Mouse (Mus musculus): ENCODE data around the gene Kcnrg.
A peak's percentile ranks its signal among the peaks of the same experiment; 100 is the strongest.
"Not testable (repeated sequence)": the region's sequence is repeated elsewhere in the genome, so short reads cannot be mapped to it uniquely, and the experiment has no call there.

Kcnrg gene

DNA sequence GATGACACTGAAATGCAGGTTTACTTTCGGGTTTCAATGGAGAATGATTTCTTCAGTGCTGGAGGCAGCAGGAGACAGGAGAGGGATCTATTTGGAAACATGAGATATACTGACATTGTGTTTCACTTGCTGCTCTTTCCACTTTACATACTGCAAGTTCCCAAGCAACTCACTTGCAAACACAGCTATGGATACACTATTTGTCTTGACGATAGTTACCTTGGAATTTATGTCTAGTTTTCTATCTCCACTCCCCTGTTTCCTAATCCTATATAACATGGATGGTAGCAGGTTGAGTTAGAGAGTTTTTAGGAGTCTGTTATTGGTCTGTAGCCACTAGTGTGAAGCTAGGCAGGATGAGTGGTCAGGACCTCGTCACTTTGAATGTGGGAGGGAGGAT, at the start of gene Kcnrg:
Gene Kcnrg, plus strand, starts transcription at position 301 of the 400 bp plus-strand sequence.
- no peak for DNase-seq

DNA sequence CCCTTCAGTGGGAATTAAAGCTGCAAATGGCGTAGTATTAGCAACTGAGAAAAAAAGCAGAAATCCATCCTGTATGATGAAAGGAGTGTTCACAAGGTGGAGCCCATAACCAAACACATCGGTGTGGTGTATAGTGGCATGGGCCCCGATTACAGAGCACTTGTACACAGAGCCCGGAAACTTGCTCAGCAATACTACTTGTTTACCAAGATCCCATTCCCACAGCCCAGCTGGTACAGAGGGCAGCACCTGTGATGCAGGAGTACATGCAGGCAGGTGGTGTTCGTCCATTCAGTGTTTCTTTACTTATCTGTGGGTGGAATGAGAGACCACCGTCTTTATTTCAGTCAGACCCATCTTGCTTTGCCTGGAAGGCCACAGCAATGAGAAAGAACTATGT, 48.4 kb upstream of the Kcnrg start:
- no peak for DNase-seq

DNA sequence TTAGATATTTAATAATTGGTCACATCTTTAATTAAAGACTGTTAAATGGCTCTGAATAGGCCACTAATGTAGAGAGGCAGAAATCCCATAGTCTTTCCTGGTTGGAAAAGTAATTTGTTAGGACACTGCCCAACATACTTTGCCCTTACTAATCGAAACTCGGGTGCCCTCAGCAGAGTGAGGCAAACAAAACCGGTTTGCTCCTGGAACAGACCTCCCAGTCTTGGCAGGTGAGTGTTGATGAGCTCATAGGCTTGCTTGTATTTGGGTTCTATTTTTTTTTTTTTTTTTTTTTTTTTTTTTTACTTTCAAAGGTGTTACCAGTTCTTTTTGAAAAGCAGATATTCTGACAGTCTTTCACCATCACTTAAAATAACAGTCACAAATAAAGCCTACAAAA, 47.4 kb upstream of the Kcnrg start:
- no peak for DNase-seq

DNA sequence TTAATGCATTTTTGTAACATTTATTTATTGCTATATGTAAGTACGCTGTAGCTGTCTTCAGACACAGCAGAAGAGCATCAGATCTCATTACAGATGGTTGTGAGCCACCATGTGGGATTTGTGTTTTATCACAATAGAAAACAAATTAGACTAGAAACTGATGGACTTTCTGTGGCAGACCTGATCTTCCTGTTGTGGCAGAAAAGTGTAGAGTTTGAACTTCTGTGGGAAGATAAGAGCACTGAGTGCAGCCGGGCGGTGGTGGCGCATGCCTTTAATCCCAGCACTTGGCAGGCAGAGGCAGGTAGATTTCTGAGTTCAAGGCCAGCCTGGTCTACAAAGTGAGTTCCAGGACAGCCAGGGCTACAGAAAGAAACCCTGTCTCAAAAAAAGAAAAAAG, 41.0 kb upstream of the Kcnrg start:
- not testable (repeated sequence) for DNase-seq

DNA sequence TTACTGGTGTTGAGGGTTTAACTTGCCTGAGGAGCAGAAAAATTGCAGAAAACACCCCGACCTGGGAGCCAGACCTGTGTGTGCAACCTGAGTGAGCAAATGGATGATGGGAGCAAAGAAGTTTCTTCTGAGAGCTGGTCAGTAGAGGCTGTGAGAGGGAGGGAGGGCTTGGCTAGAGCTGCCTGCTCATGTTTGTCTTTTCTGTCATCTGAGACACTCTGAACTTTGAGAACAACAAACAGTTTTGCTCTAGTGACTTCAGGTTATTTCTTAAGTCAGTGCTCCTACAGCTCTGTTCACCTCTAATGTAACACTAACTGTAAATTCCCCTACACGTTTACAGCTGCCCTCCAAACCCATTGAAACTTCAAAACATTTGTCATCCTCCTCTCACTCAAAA, 37.9 kb upstream of the Kcnrg start:
- DNase-seq = no peak

DNA sequence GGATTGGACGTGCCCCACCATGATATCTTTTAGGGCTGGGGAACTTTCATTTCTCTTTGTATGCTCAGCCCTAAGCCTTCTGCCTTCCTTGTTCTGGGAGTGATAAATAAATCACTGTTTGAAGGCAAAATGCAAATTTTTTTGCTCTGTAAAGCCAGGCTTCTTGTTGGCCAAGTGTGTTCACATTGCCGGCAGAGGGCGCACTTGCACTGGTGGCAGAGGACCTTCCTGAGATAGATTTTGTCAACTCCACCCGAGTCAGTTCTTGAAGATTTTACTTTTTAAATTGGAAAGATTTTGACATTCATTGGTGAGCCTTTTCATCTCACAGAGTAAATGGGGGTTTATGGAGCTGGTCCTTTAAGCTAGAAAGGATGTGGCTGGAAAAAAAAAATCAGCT, 35.9 kb upstream of the Kcnrg start:
- peak; percentile 85 to 86 for DNase-seq

DNA sequence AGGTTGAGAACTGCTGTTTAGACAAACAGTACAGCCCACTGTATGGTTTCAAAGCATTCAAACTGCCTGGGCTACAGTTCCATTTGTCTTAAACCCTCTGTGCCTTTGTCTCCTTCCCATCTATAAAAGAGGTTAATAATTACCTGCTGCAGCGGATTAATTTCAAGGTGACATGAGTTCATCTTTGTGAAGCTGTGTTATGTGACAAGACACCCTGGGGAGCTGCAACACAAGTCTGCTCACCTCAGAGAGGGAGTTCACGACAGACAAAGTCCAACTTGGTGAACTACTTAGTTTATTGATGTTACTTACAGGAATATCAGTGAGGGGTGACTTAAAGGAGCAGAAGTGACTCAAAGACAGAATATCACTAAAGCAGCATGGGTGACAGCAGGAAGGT, 35.1 kb upstream of the Kcnrg start:
- DNase-seq = no peak

DNA sequence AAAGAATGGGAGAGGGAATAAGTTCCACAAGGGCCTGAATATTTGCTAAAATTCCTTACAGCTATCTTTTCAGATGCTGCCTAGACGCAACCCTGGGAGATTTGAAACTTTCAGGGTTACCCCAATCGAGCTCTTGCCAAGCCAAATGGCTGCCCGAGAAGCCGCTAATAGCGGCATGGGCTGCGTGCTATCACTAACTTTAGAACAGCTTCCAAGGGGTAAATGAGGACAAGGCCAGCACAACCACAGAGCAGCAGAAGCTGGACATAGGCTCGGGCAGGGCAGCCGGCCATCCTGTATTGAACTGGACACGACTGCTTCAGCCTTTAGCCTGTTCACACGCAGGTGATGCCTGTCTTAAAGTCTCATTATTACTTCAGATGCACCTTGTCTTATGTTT, 32.2 kb upstream of the Kcnrg start:
- no peak for DNase-seq

DNA sequence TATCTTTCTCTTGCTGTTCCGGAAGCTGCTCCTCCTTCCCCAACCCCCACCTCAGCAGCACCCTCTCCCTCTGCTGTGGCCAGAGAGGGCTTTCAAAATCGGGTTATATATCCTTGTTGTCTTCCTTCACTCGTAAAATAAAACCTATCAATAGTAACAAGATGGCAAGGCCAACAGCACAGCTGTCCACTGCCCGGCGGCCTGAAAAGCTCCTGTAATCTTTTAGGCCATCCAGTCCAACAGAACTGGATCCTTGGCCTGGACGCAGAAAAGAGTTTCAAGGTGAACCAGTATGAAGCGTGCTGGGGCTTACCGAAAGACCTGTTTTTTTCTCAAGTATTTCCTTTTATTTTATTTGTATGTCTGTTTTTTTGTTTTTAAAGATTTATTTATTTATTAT, 31.3 kb upstream of the Kcnrg start:
- no peak for DNase-seq

DNA sequence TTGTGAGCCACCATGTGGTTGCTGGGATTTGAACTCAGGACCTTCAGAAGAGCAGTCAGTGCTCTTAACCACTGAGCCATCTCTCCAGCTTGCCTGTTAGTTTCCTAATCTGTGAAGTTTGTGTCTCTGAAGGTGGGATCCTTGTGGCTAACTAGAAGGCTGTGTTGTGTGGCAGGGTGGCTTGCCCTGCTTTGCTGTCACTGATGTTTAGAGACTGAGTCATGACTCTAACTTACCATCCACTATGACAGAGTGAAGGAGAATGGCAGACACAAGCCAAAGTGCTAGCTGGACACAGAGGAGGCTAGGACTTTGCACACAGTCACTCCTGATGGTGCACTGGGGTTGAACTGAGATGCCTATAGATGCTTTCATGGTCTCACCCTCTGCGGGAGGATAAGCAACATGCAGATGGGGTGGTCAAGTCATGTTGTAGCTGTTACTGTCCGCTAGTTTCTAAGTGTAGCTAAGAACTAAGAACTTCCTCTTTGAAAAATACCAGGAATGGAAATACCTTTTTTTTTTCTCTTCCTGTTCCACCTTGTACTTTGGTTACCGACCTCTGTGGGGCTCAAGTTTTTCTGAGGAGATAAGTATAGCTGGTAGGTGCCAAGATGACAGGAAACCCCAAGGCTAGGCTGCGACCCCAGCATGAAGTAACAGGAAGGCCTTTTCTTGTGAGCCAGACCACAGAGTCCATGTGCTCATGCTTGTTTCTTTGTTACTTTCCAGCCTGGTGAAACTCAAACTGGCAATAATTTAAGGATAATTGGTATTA, 17.8 kb upstream of the Kcnrg start:
- no peak for DNase-seq

DNA sequence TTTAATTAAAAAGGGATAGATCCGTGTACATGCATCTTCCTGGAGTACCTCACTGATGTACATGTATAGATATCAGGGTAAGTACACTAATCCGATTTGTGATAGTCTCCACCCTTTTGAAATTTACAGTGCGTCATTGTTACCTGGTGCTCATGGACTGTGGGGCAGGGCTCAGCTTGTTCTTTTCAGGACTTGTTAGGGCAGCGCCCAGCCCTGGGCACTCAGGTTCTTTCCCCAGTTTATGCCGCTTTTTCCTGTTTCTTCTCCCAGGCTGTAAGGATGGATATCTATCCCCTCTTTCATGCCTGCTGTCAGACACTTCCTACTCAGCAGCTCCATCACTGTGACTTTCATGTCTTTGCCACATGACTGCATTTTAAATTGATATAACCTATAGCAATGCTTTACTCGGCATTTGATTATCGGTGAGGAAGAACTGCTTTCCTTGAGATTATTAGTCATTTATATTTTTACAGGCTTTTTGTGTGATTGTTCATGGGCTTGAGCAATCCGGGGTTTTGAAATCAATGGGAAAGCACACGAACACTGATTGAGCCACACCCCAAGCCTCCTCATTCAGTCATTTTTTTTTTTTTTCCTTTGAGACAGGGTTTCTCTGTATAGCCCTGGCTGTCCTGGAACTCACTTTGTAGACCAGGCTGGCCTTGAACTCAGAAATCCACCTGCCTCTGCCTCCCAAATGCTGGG, 10.4 kb upstream of the Kcnrg start:
- no peak for DNase-seq

DNA sequence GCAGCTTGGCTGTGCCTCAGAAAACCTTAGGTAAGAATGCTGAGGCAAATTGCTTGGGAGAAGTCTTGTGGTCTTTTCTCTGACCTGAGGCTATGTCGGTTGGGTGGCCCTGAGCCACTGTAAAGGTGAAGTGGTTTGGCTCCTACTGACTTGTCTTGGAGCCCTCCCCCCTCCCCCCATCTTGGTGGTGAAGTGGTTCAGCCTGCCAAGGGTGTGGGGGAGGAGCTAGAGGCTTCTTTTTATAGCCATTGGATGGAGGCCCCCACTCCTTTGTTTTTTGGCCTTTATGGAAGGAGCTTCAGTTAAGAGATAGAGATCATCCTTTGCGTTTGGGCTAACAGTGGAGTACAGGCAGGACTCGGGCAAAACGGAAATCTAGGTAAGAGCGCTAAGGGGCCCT, 9.3 kb upstream of the Kcnrg start, which contains the start of gene Trim13:
Gene Trim13, plus strand, starts transcription at position 280 of the 400 bp plus-strand sequence.
- no peak for DNase-seq

DNA sequence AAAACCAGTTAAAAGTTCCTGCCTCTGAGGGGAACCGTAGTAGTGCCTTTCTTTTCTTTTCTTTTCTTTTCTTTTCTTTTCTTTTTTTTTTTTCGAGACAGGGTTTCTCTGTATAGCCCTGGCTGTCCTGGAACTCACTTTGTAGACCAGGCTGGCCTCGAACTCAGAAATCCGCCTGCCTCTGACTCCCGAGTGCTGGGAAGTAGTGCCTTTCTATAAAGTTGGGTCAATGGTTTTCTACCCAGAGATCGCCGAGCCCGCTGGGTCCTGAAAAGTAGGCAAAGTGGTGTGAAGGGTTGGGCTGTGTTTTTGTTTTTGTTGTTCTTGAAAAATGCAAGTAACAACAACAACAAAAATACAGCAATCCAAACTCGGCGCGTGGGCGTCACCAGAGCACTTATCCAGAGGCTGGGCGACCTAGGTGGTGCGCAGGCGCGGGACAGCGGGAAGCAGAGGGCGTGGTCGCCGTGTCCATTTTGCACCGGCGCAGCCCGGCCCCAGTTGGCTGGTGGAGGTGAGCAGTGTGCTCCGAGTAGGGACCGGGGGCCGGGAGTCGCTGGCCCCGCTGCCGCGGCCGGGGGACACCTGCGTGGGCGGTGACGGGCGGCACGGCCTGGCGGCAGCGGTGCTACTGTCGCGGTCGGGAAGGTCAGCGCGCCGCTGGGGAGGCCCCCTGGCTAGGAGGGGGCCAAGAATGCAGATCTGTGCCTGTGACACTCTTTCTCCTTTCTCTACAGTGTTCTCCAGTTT, 8.0 kb upstream of the Kcnrg start:
- DNase-seq = peak; percentile 90 to 91

DNA sequence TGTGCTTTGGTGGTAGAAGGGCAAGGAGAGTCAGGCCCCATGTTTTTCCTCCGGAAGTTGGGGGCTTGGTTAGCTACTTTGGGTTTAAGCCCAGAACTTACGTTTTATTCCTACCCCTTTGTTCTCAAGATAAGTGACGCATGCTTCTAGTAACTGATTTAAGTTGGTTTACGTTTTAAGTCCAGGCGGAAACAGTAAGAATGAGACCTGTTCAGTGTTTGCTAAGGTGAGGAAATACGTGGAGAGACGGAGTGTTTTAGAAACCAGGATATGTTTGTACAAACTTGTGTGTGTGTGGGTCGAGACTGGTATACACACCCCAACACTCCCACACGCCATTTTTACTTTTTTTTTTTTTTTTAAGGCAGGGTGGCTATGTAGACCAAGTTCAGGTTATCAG, 5.9 kb upstream of the Kcnrg start:
- no peak for DNase-seq

DNA sequence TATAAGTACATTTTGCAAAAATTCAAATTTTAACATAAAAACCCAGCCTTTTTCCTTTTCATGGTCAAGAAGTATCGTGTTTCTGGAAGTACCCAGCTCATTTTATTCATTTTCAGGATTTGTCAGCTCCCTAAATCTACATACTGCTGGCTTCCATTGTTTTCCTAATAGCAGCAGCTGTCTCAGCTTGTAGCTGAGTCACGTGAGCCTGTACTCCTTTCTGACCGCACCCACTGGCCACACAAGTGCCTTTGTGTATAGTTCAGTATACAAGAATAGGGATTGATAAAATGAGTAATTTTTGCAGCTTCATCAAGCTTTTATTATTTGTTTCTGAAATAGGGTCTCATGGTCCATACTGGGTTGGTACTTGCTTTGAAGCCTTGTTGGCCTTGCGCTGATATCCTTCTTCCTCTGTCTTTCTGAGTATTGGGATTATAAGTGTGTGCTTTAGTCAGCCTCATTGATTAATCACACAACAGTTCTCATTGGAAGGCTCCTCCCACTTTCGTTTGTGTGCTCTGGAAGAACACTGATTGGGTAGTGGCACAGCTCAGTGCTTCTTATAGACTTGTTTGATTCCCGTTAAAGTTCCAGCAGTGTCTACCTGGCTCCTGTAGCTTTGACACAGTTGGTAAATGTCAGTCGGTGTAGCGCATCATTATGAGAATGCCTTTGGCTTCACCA, 4.0 kb upstream of the Kcnrg start:
- no peak for DNase-seq

DNA sequence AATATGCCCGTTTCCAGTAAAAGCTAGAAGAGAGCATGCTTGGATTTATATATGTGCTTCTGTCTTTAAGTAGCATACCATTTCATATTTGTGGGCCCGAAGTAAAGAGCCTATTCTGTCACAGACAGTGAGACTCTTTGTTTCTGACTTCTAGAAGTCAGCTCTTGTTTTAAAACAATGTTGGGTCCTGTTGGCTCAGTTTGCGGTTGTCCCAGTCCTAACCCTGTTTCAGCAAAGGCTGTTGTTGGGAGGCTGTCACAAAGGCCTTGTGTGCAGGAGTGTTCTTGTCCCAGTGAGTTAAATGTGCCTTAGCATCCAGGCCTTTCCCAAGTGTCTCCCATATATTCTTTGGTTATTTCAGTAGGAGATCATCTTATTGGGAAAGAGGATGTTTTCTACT, 3.2 kb upstream of the Kcnrg start:
- DNase-seq = no peak

DNA sequence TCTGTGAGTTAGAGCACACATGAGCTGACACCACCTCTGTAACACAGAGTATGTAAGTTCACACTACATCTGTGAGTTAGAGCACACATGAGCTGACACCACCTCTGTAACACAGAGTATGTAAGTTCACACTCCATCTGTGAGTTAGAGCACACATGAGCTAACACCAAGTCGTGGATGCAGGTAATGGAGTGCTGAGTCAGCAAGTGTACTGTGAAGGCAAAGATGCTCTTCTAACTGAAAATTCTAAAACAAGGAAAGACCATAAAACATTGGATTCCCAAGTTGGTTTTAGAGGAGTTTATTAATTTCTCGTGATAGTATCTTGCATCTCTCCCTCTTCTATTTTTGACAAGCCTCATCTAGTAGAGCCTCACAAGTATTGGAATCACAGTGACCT, 1.2 kb upstream of the Kcnrg start:
- DNase-seq = not testable (repeated sequence)

DNA sequence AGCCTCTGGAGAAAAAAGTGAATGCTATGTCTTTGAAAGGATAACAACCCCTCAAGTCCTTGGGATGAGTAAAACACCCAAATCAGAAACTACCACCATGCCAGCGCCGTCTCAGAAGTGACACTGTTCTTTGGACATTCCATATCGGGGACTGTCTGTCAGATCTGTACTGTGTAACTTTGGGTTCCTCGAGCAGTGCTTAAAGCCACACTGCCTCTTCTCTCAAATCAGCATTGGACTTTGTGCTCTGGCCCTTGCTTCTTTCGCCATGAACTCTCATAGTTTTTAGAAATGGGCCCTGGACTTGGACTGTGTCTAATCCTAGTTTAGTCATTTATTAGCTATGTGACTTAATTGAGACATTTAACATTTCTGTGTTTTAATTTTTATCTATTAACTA, 4.5 kb downstream of the Kcnrg start:
- no peak for DNase-seq

DNA sequence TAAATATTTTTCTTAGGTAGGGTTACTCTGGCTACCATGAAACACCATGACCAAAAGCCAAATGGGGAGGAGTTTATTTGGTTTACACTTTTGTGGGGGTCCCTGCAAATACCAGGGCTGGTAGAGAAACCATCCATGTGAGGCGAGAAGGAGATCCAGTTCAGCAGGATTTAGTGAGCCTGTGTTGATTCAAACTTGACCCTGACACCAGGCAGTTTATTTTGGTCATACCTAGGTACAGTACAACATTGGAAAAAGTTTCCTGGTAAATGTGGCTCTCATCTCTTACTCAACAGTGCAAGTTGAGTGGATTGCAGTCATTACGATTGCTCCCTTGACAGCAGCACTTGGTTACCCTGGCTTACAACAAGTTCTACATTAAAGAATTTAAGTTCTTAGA, 6.1 kb downstream of the Kcnrg start:
- no peak for DNase-seq

DNA sequence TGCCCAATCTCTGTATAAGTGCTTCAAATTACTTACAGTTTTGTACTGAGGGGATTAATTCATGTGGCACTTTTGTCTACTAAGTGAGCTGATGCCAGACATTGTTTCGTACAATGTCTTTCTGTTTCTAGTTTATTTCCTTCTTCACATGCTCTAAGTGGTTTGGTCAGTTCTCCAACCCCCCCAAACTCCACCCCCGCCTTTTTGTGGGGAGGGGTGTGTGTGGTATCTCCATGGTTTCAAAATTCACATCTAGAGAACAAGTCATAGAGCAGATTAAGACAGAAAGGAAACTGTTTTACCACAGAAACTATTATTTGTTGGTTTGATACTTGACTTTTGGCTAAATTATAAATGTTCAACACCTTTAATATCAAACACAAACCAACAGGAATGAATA, 13.1 kb downstream of the Kcnrg start:
- DNase-seq = no peak

DNA sequence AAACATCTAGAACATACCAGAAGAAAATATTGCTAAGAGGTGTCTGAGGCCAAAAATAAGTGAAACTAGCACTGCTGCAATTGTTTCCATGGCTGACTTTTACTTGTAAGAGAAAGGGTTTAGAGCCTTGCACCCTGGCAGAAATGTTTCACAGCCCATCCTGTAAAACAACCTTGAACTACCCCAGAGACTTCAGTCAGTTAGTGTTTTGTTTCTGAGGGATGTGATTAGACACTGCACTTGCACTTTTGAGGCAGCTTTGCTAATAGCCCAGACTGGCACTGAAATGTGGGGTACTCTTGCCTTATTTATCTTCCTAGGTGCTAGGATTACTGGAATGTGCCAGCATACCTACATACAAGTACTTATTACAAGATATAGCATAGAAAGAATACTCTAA, 28.7 kb downstream of the Kcnrg start:
- no peak for DNase-seq

DNA sequence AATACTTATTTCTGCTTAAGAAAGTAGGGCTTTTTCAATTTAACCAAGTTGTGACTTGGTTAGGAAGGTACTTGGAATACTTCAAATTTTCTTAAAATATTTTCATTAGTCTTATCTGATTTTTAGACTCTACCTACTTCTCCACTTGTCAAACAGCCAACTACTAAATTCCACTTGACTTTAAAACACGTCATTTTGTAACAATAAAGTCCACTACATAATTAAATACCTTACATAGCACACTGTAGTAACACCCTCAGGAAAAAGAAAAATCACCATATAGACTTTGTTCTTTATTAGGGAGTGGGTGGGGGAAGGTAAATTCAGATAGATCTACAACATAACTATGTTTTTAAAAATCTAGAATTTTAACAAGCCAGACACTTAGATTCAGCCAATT, 35.4 kb downstream of the Kcnrg start:
- DNase-seq = no peak

DNA sequence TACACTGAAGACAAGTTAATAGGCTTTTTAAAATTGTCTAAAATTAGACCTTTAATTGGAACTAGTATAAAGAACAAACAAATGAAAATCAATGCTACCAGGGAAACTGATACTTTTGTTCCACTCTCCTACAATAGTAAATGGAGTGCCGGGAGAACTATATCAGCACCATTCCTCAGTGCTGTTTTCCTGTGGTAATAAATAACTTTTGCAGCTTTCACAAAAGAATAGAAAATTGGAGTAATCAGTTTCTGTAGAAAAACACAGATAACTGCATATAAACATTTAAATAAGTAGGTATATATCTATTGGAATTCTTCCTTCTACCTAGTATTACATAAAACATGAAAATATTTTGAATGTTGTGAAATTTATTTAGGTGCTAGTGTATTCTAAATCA, 38.3 kb downstream of the Kcnrg start:
- DNase-seq = no peak

Data from cerebellum, postnatal 36 days (tissue).